Mouse (Mus musculus): ENCODE measurements around the gene D030056L22Rik. TPM values are rescaled to one million over a fixed set of nuclear protein-coding genes. Genes with fewer than 3 reads are reported as not detected.
"Not testable (repeated sequence)": the region's sequence is repeated elsewhere in the genome, so short reads cannot be mapped to it uniquely, and the experiment has no call there.

The D030056L22Rik gene
- polyA plus RNA-seq, 1 experiment from 2014 or later, result 49.6 TPM

DNA sequence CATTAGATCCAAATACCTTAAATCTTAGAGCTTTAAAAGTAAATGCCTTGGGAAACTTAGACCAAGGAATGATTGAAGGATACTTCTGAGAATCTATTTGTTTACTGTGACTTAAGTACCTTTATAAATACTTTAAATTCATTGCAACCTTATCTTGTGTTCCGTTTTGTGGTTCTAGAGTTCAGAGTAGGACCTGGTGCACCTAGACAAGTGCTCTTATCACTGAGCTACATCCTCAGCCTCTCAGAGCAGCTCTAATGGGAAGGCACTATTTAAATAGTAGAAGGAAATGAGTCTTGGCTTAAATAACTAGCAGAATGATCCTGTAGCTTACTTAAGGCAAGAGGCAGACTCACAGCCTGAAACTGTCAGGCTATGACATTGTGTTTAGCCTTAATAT, 17.4 kb upstream of the D030056L22Rik start:
- Histone ChIP-seq H3K9me3 (replicated peaks) (no peaks in the 10 kb centered on the region), H3K27me3 (ENCODE audit: low read depth, poor library complexity, severe bottlenecking) (no peaks in the 10 kb centered on the region), H3K27ac (replicated peaks) (no peak overlapping the region), H3K36me3 (peaks cover 35% of the 10 kb centered on the region), H3K4me1 (no peaks in the 10 kb centered on the region), H3K4me3 (no peak overlapping the region)
- DNase-seq (ENCODE audit: low spot score), result no peak
- 95% methylated on average over 1 of the region's 1 CpGs for WGBS

DNA sequence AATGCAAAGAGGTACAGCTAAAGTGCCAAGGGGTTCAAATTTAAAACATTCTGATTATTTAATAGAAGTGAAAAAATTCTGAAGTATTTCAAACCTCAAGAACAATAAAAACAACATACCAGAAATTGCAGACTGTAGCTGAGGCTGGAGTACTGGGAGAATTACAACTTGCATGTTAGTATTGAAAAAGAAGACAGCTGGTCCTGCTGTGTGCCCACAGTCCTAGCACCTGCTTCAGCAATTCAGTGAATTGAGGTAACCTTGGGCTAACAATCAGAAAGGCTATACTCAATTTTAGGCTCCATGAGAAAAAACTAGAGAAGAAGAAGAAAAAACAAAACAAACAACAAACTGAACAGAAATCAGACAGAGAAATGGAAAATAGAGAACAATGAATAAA, 4.9 kb upstream of the D030056L22Rik start:
- no peaks in the 10 kb centered on the region for H3K36me3 ChIP-seq
- no peak for DNase-seq (ENCODE audit: low spot score)
- peaks cover 3% of the 10 kb centered on the region; the same call in 1 of the 2 replicates for H3K4me1 ChIP-seq
- no peaks in the 10 kb centered on the region for H3K9me3 ChIP-seq (replicated peaks)
- H3K27me3 ChIP-seq (ENCODE audit: low read depth, poor library complexity, severe bottlenecking), result no peaks in the 10 kb centered on the region
- no peak overlapping the region for H3K27ac ChIP-seq (replicated peaks)
- H3K4me3 ChIP-seq, result no peak overlapping the region

DNA sequence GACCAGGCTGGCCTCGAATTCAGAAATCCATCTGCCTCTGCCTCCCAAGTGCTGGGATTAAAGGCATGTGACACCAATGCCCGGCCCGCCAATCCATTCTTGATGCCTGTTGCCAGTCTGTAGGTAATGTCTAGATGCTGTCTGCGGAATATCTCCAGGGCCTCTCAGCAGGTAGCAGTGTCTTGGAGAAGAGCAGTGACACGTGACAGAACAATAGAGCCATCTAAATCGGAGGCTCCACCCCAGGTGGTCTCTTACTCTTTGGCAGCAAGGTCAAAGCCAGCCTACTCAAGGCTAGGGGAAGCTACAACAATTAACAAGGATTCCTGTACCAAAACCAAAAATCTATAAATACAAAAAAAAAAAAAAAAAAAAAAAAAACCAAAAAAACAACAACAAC, 2.1 kb upstream of the D030056L22Rik start:
- H3K27me3 ChIP-seq (ENCODE audit: low read depth, poor library complexity, severe bottlenecking), result no peaks in the 10 kb centered on the region
- 62% methylated on average over 6 of the region's 6 CpGs for WGBS
- no peaks in the 10 kb centered on the region; the same call in 1 of the 2 replicates for H3K36me3 ChIP-seq
- DNase-seq (ENCODE audit: low spot score), result no peak
- H3K27ac ChIP-seq (replicated peaks), result no peak overlapping the region
- H3K4me3 ChIP-seq, result no peak overlapping the region
- peaks cover 26% of the 10 kb centered on the region for H3K4me1 ChIP-seq
- no peaks in the 10 kb centered on the region for H3K9me3 ChIP-seq (replicated peaks)

DNA sequence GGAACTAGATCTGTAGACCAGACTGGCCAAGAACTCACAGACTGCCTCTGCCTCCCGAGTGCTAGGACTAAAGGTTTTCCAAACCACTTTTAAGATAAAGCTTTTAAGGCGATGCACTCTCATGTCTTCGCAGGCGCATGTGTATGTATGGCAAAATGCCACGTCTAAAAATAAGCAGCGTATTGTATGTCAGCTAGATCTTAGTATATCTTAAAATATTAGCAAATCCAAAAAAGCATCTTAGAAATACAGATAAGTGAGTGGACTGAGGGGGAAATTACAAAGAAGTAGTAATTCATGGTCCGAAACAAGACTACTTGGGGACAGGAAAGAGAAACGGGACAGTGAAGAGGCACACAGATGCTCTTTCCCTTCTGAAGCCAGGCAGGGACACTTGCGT, 1.4 kb upstream of the D030056L22Rik start:
- Histone ChIP-seq H3K4me3 (no peak overlapping the region), H3K36me3 (no peaks in the 10 kb centered on the region; the same call in 1 of the 2 replicates), H3K27ac (replicated peaks) (no peak overlapping the region), H3K27me3 (ENCODE audit: low read depth, poor library complexity, severe bottlenecking) (no peaks in the 10 kb centered on the region), H3K9me3 (replicated peaks) (no peaks in the 10 kb centered on the region), H3K4me1 (peaks cover 27% of the 10 kb centered on the region)
- no peak for DNase-seq (ENCODE audit: low spot score)
- WGBS, result 92% methylated on average over 9 of the region's 9 CpGs

DNA sequence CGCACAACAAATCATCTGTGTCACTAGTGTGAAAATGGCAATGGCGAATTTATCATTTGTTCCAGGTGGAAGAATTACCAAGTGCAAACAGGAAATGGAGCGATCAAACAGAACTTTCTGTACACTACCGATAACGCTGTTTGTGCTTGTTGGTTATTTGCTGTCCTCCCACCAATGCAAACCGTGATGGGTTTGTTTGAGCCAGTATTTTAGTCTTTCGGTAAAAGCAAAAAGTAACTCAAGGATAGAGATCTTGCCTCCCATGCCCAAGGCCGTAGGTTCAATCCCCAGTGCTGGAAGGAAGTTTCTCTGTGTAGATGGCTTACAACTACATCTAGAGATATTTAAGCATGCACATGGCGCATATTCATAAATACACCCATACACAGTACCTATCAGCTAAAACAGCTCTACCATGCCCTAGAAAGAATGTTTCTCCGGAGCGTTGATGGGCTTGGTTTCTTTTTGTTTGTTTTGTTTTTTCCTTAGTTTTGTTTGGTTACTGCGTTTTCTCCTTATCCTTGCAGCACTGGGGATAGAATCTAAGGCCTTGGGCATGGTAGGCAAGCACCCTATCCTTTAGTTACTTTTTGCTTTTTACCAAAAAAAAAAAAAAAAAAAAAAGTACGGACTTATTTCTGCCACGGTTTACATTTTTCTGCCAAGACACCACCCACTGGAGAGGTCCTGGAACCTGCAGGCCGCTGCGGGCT, 684 bp upstream of the D030056L22Rik start:
- peak overlapping the region; percentile 84 for H3K4me3 ChIP-seq
- no peak for DNase-seq (ENCODE audit: low spot score)
- H3K4me1 ChIP-seq, result peaks cover 27% of the 10 kb centered on the region
- H3K27me3 ChIP-seq (ENCODE audit: low read depth, poor library complexity, severe bottlenecking), result no peaks in the 10 kb centered on the region
- WGBS, result 58% methylated on average over 16 of the region's 16 CpGs
- H3K9me3 ChIP-seq (replicated peaks), result no peaks in the 10 kb centered on the region
- peaks cover 5% of the 10 kb centered on the region for H3K36me3 ChIP-seq
- peak overlapping the region; percentile 93 for H3K27ac ChIP-seq (replicated peaks)

DNA sequence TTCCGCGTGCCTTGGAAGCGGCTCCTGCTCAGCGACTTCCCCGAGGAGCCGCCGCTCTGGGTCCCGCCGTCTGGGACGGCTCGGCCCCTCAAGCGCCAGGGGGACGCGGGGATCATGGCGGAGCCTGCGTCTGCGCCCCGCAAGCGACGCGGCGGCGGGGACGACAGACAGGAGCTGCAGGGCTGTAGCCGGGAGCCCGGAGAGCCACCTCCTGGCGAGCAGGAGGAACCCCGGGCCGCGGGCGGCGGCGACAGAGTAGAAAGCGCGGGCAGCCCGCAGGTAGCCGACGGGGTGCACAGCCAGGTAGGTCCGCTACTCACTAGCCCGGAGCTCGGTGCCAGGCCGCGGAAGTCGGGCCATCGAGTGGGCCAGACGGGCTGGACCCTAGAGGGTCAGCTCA, 364 bp downstream of the D030056L22Rik start:
- peak overlapping the region; percentile 84 for H3K4me3 ChIP-seq
- peak; percentile 54 for DNase-seq (ENCODE audit: low spot score)
- not testable (repeated sequence) for H3K9me3 ChIP-seq (replicated peaks); H3K27me3 ChIP-seq (ENCODE audit: low read depth, poor library complexity, severe bottlenecking)
- H3K4me1 ChIP-seq, result peaks cover 27% of the 10 kb centered on the region
- H3K36me3 ChIP-seq, result peaks cover 16% of the 10 kb centered on the region
- H3K27ac ChIP-seq (replicated peaks), result peak overlapping the region; percentile 93
- under 1% methylated on average over 46 of the region's 46 CpGs for WGBS

DNA sequence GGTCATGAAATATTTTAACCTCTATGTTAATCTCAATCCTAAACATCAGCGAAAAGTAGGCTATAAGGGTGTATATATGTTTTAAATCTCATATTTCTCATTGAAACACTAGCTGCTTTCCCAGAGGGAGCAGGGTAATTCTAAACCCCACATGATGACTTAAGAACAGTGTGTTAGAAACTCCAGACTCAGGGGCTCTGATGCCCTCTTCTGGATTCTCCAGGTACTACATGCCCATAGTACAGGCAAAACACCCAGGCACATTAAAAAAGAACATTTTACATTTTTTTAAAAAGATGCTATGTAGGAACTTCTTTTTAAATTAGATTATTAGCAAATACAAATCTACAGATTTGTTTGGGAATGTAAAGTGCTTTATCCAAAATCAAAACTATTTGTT, 3.4 kb downstream of the D030056L22Rik start:
- no peaks in the 10 kb centered on the region for H3K9me3 ChIP-seq (replicated peaks)
- WGBS, result 39% methylated on average over 1 of the region's 1 CpGs

DNA sequence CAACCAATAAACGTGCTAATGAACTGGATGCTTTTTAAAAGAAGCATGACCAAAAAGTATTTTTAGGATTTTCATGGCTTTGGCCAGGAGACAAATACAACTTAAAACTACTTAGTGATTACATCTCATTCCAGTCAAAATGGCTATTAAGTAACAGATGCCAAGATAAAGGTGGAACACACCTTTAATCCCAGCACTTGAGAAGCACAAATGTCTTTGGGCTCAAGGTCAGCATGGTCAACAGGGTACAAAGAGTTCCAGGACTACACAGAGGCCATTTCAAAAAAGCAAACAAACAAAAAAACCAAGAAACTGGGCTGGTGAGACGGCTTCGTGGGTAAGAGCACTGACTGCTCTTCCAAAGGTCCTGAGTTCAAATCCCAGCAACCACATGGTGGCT, 7.3 kb downstream of the D030056L22Rik start:
- H3K4me3 ChIP-seq, result no peak overlapping the region
- H3K4me1 ChIP-seq, result peaks cover 7% of the 10 kb centered on the region
- no peak overlapping the region for H3K27ac ChIP-seq (replicated peaks)
- no peaks in the 10 kb centered on the region for H3K9me3 ChIP-seq (replicated peaks)
- DNase-seq (ENCODE audit: low spot score), result no peak
- peaks cover 28% of the 10 kb centered on the region for H3K36me3 ChIP-seq
- WGBS, result 90% methylated on average over 3 of the region's 3 CpGs
- no peaks in the 10 kb centered on the region for H3K27me3 ChIP-seq (ENCODE audit: low read depth, poor library complexity, severe bottlenecking)

More for the DNA sequence above, 3.4 kb downstream of the D030056L22Rik start:
- Histone ChIP-seq H3K4me1 (peaks cover 27% of the 10 kb centered on the region), H3K4me3 (no peak overlapping the region), H3K27me3 (ENCODE audit: low read depth, poor library complexity, severe bottlenecking) (no peaks in the 10 kb centered on the region), H3K27ac (replicated peaks) (no peak overlapping the region), H3K36me3 (peaks cover 28% of the 10 kb centered on the region)
- DNase-seq (ENCODE audit: low spot score), result peak; percentile 48

DNA sequence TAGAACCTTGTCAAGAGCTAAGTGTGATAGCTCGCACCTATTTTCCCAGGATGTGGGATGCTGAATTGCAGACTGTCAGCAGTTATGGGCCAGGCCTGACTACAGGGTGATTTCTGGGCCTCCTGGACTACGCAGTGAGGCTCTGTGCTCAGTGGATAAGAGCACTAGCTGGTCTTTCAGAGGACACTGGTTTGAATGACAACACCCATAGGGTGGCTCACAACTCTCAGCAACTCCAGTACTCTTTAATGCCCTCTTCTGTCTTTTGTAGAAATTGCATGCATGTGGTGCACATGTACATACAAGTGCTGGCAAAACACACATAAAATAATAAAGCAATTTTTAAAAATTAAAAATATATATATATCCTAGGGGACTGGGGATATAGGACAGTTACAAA, 12.2 kb downstream of the D030056L22Rik start:
- H3K4me1 ChIP-seq, result no peaks in the 10 kb centered on the region
- WGBS, result 88% methylated on average over 2 of the region's 2 CpGs
- no peaks in the 10 kb centered on the region for H3K9me3 ChIP-seq (replicated peaks)
- no peak overlapping the region for H3K27ac ChIP-seq (replicated peaks)
- no peak overlapping the region for H3K4me3 ChIP-seq
- H3K36me3 ChIP-seq, result no peaks in the 10 kb centered on the region
- no peaks in the 10 kb centered on the region for H3K27me3 ChIP-seq (ENCODE audit: low read depth, poor library complexity, severe bottlenecking)
- no peak for DNase-seq (ENCODE audit: low spot score)

DNA sequence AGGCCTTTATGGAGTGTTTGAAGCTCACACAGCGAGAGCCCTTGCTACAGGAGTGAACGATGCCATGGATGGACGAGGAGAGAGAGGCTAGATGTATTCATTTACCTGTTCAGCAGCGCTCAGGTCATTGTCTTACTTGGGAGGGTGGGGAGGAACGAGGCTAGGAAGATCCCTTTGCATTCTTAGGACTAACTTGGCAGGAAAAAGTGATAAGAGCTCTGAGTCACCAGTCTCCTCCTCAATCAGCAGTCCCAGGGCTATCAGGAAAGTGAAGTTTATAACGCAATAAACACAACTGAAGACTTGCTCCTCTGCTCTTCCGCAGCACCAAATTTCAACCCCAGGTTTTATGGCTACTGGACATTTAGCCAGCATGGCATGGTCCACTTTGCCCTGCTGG, 17.3 kb downstream of the D030056L22Rik start:
- no peak for DNase-seq (ENCODE audit: low spot score)
- Histone ChIP-seq H3K27me3 (ENCODE audit: low read depth, poor library complexity, severe bottlenecking) (no peaks in the 10 kb centered on the region), H3K9me3 (replicated peaks) (no peaks in the 10 kb centered on the region), H3K36me3 (no peaks in the 10 kb centered on the region), H3K4me3 (no peak overlapping the region), H3K4me1 (no peaks in the 10 kb centered on the region), H3K27ac (replicated peaks) (no peak overlapping the region)
- 85% methylated on average over 7 of the region's 7 CpGs for WGBS

DNA sequence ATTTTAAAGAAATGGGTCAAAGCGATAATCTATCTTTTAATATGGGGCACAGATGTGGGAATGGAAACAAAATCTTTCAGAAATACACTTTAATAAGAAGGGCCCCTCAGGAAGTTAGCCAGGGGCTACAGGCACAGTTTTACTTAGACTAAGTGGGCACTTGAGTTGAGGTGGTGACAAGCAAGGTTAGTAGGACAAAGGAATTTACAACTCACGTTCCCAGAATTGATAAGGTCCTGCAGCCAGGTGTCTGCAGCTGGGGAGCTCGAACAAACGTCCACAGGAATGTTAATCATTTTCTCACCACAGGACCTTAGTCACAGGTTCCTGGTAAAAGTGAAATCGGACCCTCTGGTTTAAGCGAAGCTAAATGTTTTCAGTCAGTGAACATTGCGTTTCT, 18.1 kb downstream of the D030056L22Rik start:
- Histone ChIP-seq H3K36me3 (no peaks in the 10 kb centered on the region), H3K4me1 (no peaks in the 10 kb centered on the region), H3K9me3 (replicated peaks) (no peaks in the 10 kb centered on the region), H3K27me3 (ENCODE audit: low read depth, poor library complexity, severe bottlenecking) (no peaks in the 10 kb centered on the region), H3K4me3 (no peak overlapping the region), H3K27ac (replicated peaks) (no peak overlapping the region)
- DNase-seq (ENCODE audit: low spot score), result no peak
- WGBS, result 64% methylated on average over 7 of the region's 7 CpGs

DNA sequence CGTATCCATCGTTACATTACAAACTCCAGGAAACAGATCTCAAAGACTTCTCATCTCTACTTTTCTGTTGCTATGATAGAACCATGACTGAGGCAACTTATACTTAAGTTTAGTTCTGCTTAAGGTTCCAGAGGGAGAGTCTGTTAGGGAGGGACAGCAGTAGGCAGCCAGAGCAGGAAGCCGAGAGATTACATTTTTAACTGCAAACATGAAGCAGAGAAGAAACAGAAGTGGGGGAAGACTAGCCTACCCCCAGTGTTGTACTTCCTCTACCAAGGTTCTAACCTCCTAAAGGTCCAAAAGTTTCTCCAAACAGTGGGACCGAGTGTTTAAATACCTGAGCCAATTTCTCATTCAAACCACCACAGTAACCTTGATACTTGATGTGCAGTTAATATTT, 22.9 kb downstream of the D030056L22Rik start:
- 94% methylated on average over 4 of the region's 4 CpGs for WGBS
- Histone ChIP-seq H3K4me1 (no peaks in the 10 kb centered on the region), H3K27ac (replicated peaks) (no peak overlapping the region), H3K9me3 (replicated peaks) (no peaks in the 10 kb centered on the region), H3K27me3 (ENCODE audit: low read depth, poor library complexity, severe bottlenecking) (no peaks in the 10 kb centered on the region), H3K4me3 (no peak overlapping the region), H3K36me3 (no peaks in the 10 kb centered on the region)
- DNase-seq (ENCODE audit: low spot score), result no peak

DNA sequence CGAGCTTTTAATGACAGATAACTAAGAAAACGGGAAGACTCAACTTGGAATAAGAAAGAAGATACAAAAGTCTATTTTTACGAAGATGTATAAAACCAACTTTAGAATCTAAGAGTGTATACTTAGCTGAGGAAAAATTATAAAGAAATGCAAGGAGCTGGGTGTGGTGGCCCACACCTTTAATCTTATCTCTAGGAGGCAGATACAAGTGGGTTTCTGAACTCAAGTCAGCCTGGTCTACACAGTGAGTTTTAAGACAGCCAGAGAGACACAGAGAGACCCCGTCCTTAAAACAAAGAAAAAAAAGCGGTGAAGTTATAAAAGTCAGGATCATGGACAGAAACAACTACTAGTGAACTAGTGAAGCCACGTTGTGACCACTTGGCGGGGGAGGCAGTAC, 26.2 kb downstream of the D030056L22Rik start:
- Histone ChIP-seq H3K4me1 (no peaks in the 10 kb centered on the region), H3K27ac (replicated peaks) (no peak overlapping the region), H3K9me3 (replicated peaks) (no peaks in the 10 kb centered on the region), H3K27me3 (ENCODE audit: low read depth, poor library complexity, severe bottlenecking) (no peaks in the 10 kb centered on the region), H3K36me3 (no peaks in the 10 kb centered on the region), H3K4me3 (no peak overlapping the region)
- DNase-seq (ENCODE audit: low spot score), result no peak
- 87% methylated on average over 7 of the region's 7 CpGs for WGBS

DNA sequence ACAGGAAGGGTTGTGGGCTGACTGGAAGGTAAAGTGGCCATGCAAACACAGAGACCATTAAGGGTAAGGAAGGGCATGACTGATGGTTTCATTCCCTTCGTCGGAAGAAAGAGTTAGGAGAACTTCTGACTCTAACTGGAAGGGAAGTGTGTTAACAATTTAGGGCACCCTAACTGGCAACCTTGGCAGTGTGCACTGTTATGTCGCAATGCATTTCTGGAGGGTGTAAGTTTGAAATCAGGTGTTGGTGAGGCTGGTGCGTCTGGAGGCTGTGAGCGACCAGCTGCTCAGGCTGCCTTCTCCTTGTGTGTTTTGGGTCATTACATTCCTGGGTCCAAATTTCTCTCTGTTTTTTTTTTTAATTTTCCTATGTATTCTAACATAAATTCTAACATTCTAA, 31.0 kb downstream of the D030056L22Rik start:
- DNase-seq (ENCODE audit: low spot score), result no peak
- no peaks in the 10 kb centered on the region for H3K36me3 ChIP-seq

More for the DNA sequence above, 31.0 kb downstream of the D030056L22Rik start:
- WGBS, result 86% methylated on average over 5 of the region's 5 CpGs
- Histone ChIP-seq H3K9me3 (replicated peaks) (no peaks in the 10 kb centered on the region), H3K27ac (replicated peaks) (no peak overlapping the region), H3K4me3 (no peak overlapping the region), H3K4me1 (no peaks in the 10 kb centered on the region), H3K27me3 (ENCODE audit: low read depth, poor library complexity, severe bottlenecking) (peaks cover 4% of the 10 kb centered on the region)
